Mouse (Mus musculus): Measurements from ENCODE around the gene Lsamp. TPM values are rescaled to one million over a fixed set of nuclear protein-coding genes. Genes with fewer than 3 reads are reported as not detected.

Gene Lsamp
- polyA plus RNA-seq, 1 experiment from 2014 or later, result 29.4 TPM

DNA sequence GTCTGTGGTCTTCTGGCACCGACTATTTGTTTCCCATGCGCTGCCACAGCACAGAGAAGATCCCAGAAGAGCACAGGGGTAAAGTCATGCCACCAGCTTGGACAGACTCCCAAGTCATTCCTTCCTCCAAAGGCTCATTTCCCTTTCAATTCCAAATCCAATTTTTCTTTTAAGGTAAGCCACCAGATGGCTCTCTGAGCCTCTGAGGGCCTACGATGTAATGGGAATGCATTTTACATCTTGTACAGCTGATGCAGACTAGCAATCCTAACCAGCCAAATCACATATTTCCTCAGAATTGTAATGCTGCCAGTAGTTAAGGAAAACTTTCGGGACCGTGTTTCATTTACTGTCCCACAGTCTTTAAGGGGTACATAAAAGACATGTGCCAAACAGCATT is 1433.2 kb downstream of the Lsamp start:
- 80% methylated on average over 5 of the region's 5 CpGs for WGBS

DNA sequence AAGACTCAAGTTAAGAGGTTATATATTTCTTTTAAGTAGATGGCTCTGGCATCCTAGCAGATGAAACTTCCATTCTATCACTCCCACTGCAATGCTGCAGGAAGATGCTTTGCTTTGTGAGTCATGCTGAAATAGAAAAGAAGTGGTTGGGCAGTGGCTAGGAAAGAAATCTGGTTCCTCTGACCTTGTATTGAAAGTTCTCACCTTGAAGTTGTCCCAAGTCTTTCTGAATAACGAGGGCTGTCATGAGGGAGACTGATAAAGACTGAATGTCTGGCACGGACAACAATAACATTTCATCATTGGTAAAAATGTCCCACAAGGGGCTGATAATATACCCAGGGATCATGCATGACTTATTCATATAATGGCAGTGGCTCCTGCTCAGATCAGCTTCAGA is 1483.2 kb downstream of the Lsamp start:
- H3K36me3 ChIP-seq, result no peaks in the 10 kb centered on the region
- no peaks in the 10 kb centered on the region for H3K27me3 ChIP-seq (replicated peaks)
- no peaks in the 10 kb centered on the region for H3K9me3 ChIP-seq
- no peak for ATAC-seq (ENCODE audit: low FRiP score, low read depth)
- H3K27ac ChIP-seq, result no peak overlapping the region
- WGBS, result 79% methylated on average over 2 of the region's 2 CpGs
- H3K4me3 ChIP-seq, result no peak overlapping the region
- H3K4me1 ChIP-seq, result no peaks in the 10 kb centered on the region
- H3K4me2 ChIP-seq (replicated peaks), result no peak overlapping the region
- no peak overlapping the region for H3K9ac ChIP-seq

More for the DNA sequence above, 1433.2 kb downstream of the Lsamp start:
- Histone ChIP-seq H3K27me3 (replicated peaks) (no peaks in the 10 kb centered on the region), H3K9me3 (no peaks in the 10 kb centered on the region), H3K4me3 (no peak overlapping the region), H3K4me2 (replicated peaks) (no peak overlapping the region), H3K36me3 (no peaks in the 10 kb centered on the region), H3K27ac (no peak overlapping the region), H3K9ac (no peak overlapping the region), H3K4me1 (no peaks in the 10 kb centered on the region)
- no peak for ATAC-seq (ENCODE audit: low FRiP score, low read depth)

DNA sequence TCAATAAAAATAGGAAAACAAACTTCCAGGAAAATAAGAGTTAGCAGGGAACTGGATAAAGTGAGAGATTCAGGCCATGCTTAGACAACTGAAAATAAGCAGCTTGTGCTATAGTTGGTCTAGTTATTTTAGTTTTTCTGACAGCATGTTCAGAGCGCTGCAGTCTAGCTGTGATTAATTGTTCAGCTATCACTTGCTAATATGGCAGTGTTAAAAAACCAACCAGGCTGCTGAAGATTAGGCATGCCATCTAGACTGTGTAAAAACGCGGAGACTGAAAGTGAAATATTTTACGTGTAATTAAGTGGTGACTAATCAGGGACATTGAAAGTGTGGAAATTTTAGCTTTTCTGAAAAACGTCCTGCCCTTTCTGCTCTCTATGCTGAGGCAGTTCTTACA is 1494.5 kb downstream of the Lsamp start:
- H3K36me3 ChIP-seq, result no peaks in the 10 kb centered on the region
- 85% methylated on average over 5 of the region's 5 CpGs for WGBS
- H3K27ac ChIP-seq, result no peak overlapping the region
- no peak overlapping the region for H3K9ac ChIP-seq
- no peak overlapping the region for H3K4me3 ChIP-seq
- no peaks in the 10 kb centered on the region for H3K9me3 ChIP-seq
- H3K4me2 ChIP-seq (replicated peaks), result no peak overlapping the region
- H3K27me3 ChIP-seq (replicated peaks), result no peaks in the 10 kb centered on the region
- ATAC-seq (ENCODE audit: low FRiP score, low read depth), result no peak
- H3K4me1 ChIP-seq, result no peaks in the 10 kb centered on the region

DNA sequence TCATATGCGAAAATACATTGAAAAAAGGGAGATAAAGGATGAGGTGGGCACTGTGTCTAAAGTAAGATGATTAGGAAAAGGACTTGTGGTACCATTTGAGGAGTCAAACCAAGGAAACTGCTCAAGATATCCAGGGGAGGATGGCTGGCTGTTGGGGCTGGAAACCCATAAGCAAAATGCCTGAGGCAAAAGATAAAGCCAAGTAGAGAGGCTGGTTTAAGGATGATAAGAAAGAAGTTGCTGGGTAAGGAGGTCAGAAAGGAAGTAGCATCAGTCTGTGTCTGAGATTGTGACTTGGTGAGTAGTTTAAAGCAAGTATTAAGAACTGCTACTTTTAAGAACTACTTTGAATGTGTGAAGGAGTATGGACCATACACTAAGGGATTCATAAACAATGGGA is 1497.7 kb downstream of the Lsamp start:
- H3K27me3 ChIP-seq (replicated peaks), result no peaks in the 10 kb centered on the region
- 92% methylated on average over 1 of the region's 1 CpGs for WGBS

DNA sequence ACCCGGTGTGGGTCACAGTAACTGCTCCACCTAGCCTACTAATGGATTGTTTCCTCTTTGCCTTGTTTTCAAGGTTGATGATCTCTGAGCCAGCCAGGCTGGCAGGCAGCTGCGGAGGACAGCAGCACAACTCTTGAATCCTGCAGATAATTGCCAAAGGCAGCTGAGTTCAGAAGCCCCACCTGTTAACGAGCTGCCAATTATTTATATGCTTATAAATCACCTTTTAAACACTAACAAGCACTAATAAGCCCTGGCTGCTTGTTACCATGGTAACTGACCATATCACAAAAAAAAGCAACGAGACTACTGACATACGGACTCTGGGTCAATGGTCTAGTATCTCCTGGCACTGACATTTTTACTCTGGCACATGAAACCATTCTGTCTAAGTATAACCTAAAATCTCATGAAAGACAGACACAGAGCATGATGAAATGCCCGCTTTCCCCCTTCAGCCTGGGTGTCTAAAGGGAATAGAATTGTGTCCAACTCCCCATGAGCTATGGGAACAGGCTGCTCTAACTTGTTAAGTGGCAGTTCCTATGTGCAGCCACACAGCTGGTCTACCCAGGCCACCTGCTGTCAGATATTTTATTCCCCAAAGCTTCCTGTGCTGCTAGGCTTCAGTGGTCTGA is 1526.9 kb downstream of the Lsamp start:
- Histone ChIP-seq H3K4me2 (replicated peaks) (no peak overlapping the region), H3K27me3 (replicated peaks) (no peaks in the 10 kb centered on the region), H3K4me3 (no peak overlapping the region), H3K9ac (no peak overlapping the region), H3K36me3 (no peaks in the 10 kb centered on the region), H3K27ac (no peak overlapping the region), H3K9me3 (no peaks in the 10 kb centered on the region), H3K4me1 (0 out of 2 replicates have a peak, but pooled peaks cover 3% of the 10 kb centered on the region)
- WGBS, result 40% methylated on average over 6 of the region's 6 CpGs
- ATAC-seq (ENCODE audit: low FRiP score, low read depth), result peak; percentile 53

More for the DNA sequence above, 1497.7 kb downstream of the Lsamp start:
- H3K9me3 ChIP-seq, result no peaks in the 10 kb centered on the region
- no peaks in the 10 kb centered on the region for H3K4me1 ChIP-seq
- no peak overlapping the region for H3K9ac ChIP-seq
- no peak overlapping the region for H3K27ac ChIP-seq
- H3K36me3 ChIP-seq, result no peaks in the 10 kb centered on the region
- H3K4me2 ChIP-seq (replicated peaks), result no peak overlapping the region
- no peak overlapping the region for H3K4me3 ChIP-seq
- no peak for ATAC-seq (ENCODE audit: low FRiP score, low read depth)

DNA sequence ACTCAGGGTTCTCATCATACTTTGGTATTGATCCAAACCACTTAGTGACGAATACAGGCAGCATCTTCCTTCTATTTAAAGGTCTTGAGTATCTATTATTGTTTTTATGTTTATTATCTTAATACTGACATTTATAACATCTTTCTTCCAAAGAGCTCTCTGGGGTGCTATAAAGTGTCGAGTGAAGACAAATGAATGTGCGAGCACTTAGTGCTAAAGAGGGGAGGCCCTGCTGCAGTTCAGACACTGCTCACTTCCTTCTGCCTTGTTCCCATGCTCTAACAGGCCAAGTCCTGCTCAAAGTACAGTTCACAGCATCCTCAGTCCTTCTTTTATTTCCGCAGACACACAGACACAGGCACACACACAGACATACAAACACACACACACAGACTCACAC is 1537.4 kb downstream of the Lsamp start:
- H3K9ac ChIP-seq, result no peak overlapping the region
- H3K4me1 ChIP-seq, result peaks cover 3% of the 10 kb centered on the region; the same call in 1 of the 2 replicates
- H3K4me2 ChIP-seq (replicated peaks), result no peak overlapping the region
- H3K27me3 ChIP-seq (replicated peaks), result no peaks in the 10 kb centered on the region
- no peaks in the 10 kb centered on the region for H3K9me3 ChIP-seq
- H3K36me3 ChIP-seq, result no peaks in the 10 kb centered on the region
- H3K27ac ChIP-seq, result no peak overlapping the region
- H3K4me3 ChIP-seq, result no peak overlapping the region
- 28% methylated on average over 4 of the region's 4 CpGs for WGBS
- peak; percentile 44; the same call in 1 of the 2 replicates for ATAC-seq (ENCODE audit: low FRiP score, low read depth)

DNA sequence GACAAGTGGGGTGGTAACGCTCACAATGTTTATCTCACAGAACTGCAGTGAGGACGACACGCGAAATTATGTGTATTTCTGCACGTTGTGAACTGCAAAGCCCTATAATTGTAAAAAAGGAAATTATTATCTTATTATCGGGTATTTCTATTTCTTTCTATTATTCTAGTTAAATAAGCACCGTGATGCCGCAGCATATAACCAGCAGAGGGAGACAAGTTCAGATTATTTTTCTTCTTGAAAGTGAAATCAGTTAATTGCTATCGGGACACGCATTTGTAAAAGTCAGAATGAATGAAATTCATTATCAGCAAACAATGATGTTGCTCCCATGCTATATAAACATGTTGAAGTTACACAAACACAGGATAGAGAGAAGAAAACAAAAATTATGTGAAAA is 1540.1 kb downstream of the Lsamp start:
- no peak for ATAC-seq (ENCODE audit: low FRiP score, low read depth)
- peaks cover 3% of the 10 kb centered on the region; the same call in 1 of the 2 replicates for H3K4me1 ChIP-seq

DNA sequence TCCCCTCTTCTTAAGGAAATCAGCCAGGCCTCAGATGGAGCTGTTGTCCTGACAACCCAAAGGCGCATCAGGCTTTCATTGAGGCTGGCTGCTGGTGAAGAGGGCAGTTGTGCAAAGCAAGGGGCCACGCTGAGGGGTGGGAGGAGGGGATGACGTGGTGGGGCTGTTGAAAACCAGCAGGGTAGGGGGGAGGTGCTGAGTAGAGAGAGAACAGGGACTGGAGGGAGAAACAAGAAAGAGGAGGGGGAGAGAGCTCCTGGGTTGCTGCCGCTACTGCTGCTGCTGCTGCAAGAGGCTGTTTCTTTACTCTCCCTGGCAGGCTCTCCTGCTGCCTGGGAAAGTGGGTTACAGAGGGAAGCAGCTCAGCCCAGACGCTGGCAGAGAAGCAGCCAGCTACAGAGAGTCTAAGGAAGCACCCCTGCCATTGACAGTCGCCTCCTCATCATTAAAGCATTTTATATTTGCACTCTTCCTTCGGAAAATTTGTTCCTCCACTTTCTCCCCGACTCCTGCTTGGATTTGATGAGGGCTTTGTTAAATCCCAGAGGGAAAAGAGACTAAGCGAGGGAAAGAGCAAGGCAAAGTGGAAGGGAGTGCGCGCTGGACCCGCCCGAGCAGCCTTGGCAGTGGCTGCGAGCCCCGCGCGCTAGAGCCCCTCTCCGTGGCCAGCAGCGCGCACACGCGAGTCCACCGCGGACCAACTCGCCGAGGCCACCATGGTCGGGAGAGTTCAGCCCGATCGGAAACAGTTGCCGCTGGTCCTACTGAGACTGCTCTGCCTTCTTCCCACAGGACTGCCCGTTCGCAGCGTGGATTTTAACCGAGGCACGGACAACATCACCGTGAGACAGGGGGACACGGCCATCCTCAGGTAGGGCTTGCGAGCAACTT is 1548.7 kb downstream of the Lsamp start:
- Histone ChIP-seq H3K4me3 (peak overlapping the region; percentile 51), H3K4me2 (replicated peaks) (peak overlapping the region; percentile 77), H3K27ac (peak overlapping the region; percentile 51; the same call in 1 of the 2 replicates), H3K4me1 (peaks cover 22% of the 10 kb centered on the region), H3K36me3 (no peaks in the 10 kb centered on the region), H3K9me3 (no peaks in the 10 kb centered on the region), H3K9ac (peak overlapping the region; percentile 62), H3K27me3 (replicated peaks) (no peaks in the 10 kb centered on the region)
- peak; percentile 96 for ATAC-seq (ENCODE audit: low FRiP score, low read depth)
- WGBS, result under 1% methylated on average over 38 of the region's 38 CpGs

More for the DNA sequence above, 1540.1 kb downstream of the Lsamp start:
- no peak overlapping the region for H3K27ac ChIP-seq
- no peak overlapping the region for H3K4me3 ChIP-seq
- no peaks in the 10 kb centered on the region for H3K9me3 ChIP-seq
- H3K4me2 ChIP-seq (replicated peaks), result no peak overlapping the region
- 74% methylated on average over 10 of the region's 10 CpGs for WGBS
- H3K9ac ChIP-seq, result no peak overlapping the region
- no peaks in the 10 kb centered on the region for H3K27me3 ChIP-seq (replicated peaks)
- H3K36me3 ChIP-seq, result no peaks in the 10 kb centered on the region

DNA sequence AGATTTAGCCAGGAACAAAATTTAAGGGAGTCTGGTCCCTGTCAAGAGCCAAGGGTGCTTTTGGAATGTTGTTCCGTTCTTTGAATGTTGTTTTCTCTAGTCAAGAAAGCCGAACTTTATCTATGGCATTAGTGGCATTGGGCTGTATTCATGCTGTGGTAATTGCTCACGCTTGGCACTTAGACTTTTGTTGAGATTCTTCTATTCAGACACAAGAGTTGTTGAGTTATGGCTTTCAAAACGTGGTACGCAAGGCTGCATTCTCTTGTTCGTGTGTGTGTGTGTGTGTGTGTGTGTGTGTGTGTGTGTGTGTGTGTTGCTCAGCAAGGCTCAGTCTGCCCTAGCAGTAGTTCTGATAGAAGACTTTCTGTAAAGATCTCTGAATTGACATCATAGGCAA is 1549.5 kb downstream of the Lsamp start:
- Histone ChIP-seq H3K27me3 (replicated peaks) (no peaks in the 10 kb centered on the region), H3K27ac (no peak overlapping the region), H3K4me2 (replicated peaks) (peak overlapping the region; percentile 77), H3K36me3 (no peaks in the 10 kb centered on the region), H3K4me1 (peaks cover 22% of the 10 kb centered on the region), H3K4me3 (peak overlapping the region; percentile 51), H3K9ac (peak overlapping the region; percentile 62), H3K9me3 (no peaks in the 10 kb centered on the region)
- ATAC-seq (ENCODE audit: low FRiP score, low read depth), result no peak
- 5% methylated on average over 6 of the region's 6 CpGs for WGBS

DNA sequence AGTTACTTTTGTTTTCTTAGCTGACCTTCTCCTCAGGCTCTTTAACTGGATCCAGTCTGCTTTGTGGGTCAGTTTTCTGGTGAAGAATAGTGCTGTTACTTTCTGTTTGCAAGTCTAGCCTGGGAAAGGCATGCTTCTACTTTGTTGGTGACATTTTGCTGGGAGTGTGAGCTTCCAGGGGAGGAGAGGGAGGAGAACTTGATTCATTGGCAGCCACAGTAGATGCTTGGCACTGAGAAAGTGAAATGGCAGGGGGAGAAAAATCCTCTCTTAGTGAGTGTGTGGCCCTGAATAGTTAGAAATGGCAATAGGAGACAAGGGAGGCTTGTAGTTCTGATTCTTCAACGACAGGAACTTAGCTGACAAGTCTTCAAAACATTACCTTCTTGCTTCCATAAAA is 1551.6 kb downstream of the Lsamp start:
- H3K9ac ChIP-seq, result no peak overlapping the region
- no peaks in the 10 kb centered on the region for H3K9me3 ChIP-seq
- WGBS, result 87% methylated on average over 1 of the region's 1 CpGs
- no peaks in the 10 kb centered on the region for H3K36me3 ChIP-seq
- no peak overlapping the region for H3K4me3 ChIP-seq
- peaks cover 22% of the 10 kb centered on the region for H3K4me1 ChIP-seq
- ATAC-seq (ENCODE audit: low FRiP score, low read depth), result no peak
- H3K27me3 ChIP-seq (replicated peaks), result no peaks in the 10 kb centered on the region
- peak overlapping the region; percentile 77; the same call in 1 of the 2 replicates for H3K4me2 ChIP-seq (replicated peaks)
- no peak overlapping the region for H3K27ac ChIP-seq

DNA sequence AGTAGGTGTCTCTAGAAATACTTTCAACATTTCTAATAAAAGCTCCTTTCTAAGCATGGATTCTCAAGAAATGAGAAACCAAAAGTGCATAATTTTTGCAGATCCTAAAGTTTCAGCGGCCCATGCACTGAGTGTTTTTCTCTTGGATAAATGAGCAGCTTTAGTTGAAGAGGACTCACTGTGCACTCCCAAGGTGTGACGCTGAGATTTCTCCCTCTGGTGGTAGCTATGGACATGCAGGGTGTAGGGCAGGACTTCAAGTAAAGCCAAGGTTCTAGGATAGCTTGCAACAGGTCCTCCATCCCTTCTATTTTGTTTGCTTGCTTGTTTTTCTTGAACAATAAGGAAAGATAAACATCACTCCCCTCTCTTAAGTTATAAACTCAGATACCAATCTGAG is 1558.5 kb downstream of the Lsamp start:
- H3K27ac ChIP-seq, result no peak overlapping the region
- H3K4me3 ChIP-seq, result no peak overlapping the region
- H3K4me2 ChIP-seq (replicated peaks), result no peak overlapping the region
- no peaks in the 10 kb centered on the region for H3K4me1 ChIP-seq
- no peaks in the 10 kb centered on the region for H3K36me3 ChIP-seq
- 45% methylated on average over 2 of the region's 2 CpGs for WGBS
- no peaks in the 10 kb centered on the region for H3K9me3 ChIP-seq
- no peak for ATAC-seq (ENCODE audit: low FRiP score, low read depth)
- no peak overlapping the region for H3K9ac ChIP-seq
- H3K27me3 ChIP-seq (replicated peaks), result no peaks in the 10 kb centered on the region

DNA sequence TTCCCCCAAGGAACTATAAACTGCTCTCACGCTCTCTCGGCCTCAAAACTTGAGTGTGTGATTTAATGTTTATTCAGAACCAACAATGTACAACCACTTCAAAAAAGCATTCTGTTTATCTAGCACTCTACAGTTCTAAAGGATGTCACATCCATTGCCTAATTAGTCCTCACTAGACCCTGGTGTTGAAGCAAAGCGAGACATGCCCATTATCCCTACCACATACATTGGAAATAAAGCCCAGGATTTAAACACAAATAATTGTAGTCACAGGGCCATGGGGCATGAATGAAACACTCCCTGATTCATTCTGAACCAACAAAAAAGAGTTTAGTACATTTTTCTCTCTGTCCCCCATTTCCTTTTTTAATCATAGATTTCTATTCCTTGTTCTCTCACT is 1567.0 kb downstream of the Lsamp start:
- H3K36me3 ChIP-seq, result no peaks in the 10 kb centered on the region
- no peak overlapping the region for H3K27ac ChIP-seq
- no peak for ATAC-seq (ENCODE audit: low FRiP score, low read depth)
- no peaks in the 10 kb centered on the region for H3K9me3 ChIP-seq
- no peaks in the 10 kb centered on the region for H3K27me3 ChIP-seq (replicated peaks)
- H3K4me1 ChIP-seq, result peaks cover 9% of the 10 kb centered on the region
- H3K9ac ChIP-seq, result no peak overlapping the region
- no peak overlapping the region for H3K4me3 ChIP-seq
- 49% methylated on average over 3 of the region's 3 CpGs for WGBS
- no peak overlapping the region for H3K4me2 ChIP-seq (replicated peaks)
